Mouse (Mus musculus) intestine, postnatal 0 days (tissue): Measurements from ENCODE around the gene Ankrd61. TPM values are rescaled to one million over a fixed set of nuclear protein-coding genes. Genes with fewer than 3 reads are reported as not detected.

Experiments used
- ATAC-seq: fragments of 200-750 bp; cut with Nextera tagmentation; 2 replicates; pipeline ENCODE4 v1.8.0; 2017; ENCODE audit warnings: mild to moderate bottlenecking, moderate TSS enrichment, moderate library complexity
- H3K27ac ChIP-seq: fragments of 300-500 bp; sonication (generic); 2 replicates; pipeline ENCODE4 v1.5.1; 2014; ENCODE audit warnings: mild to moderate bottlenecking, low read depth, low read length, moderate library complexity
- H3K27me3 ChIP-seq: fragments of 300-500 bp; sonication (generic); replicated peaks from 2 replicates; pipeline ENCODE4 v1.6.1; 2014; ENCODE audit warnings: low read length, mixed read lengths; ENCODE audit not compliant: control insufficient read depth, insufficient read depth
- H3K36me3 ChIP-seq: fragments of 300-500 bp; sonication (generic); 2 replicates; pipeline ENCODE4 v1.6.1; 2014; ENCODE audit warnings: mild to moderate bottlenecking, moderate library complexity; ENCODE audit not compliant: control insufficient read depth, insufficient read depth
- H3K4me1 ChIP-seq: fragments of 300-500 bp; sonication (generic); replicated peaks from 2 replicates; pipeline ENCODE4 v1.6.1; 2014; ENCODE audit warnings: antibody characterized with exemption, low read length, mixed read lengths; ENCODE audit not compliant: control insufficient read depth, insufficient read depth
- H3K4me2 ChIP-seq: fragments of 300-500 bp; sonication (generic); replicated peaks from 2 replicates; pipeline ENCODE4 v1.6.1; 2014; ENCODE audit warnings: low read depth, mild to moderate bottlenecking, moderate library complexity
- H3K4me3 ChIP-seq: fragments of 300-500 bp; sonication (generic); 2 replicates; pipeline ENCODE4 v1.5.1; 2014; ENCODE audit warnings: low read depth, low read length
- H3K9ac ChIP-seq: fragments of 300-500 bp; sonication (generic); 2 replicates; pipeline ENCODE4 v1.6.1; 2014; ENCODE audit warnings: mild to moderate bottlenecking, low read depth, low read length
- H3K9me3 ChIP-seq: fragments of 300-500 bp; sonication (generic); 2 replicates; pipeline ENCODE4 v1.6.1; 2016; ENCODE audit warnings: mixed run types; ENCODE audit not compliant: control insufficient read depth
- CTCF ChIP-seq: sonication (generic); IDR thresholded peaks from 2 replicates; pipeline ENCODE4 v1.5.1; 2016; ENCODE audit warnings: low read depth, mild to moderate bottlenecking, control low read depth, antibody characterized with exemption, moderate library complexity
- WGBS: fragments of 180-500 bp; shearing (Covaris S2); extraction: QIAGEN DNeasy Blood & Tissue Kit; methylation state at CpG from one replicate; pipeline ENCODE4 v1.1.7; 2014; 5-methylcytosine and 5-hydroxymethylcytosine counted together
- polyA plus RNA-seq: library from polyadenylated mRNA; unstranded; fragments of >200 nt; fragmentation: Nextera tagmentation; extraction: Ambion mirVana; gene quantifications from 2 replicates; pipeline ENCODE4 v1.2.1, GENCODE M21; 2015

Ankrd61 gene
- polyA plus RNA-seq, 1 experiment from 2014 or later: not detected

- WGBS: 73% methylated on average over 4 of the region's 4 CpGs
- Histone ChIP-seq H3K4me2 (no peak overlapping the region), H3K4me3 (no peak overlapping the region)
These were observed 6.3 kb upstream of the Ankrd61 start for GRCm38 (mm10) chr5:143903813-143904212.

GRCm38 (mm10) chr5:143902111-143902510, 4.6 kb upstream of the Ankrd61 start:
- H3K4me2 ChIP-seq: no peak overlapping the region
- H3K4me1 ChIP-seq: no peaks in the 10 kb centered on the region
- TF ChIP-seq CTCF: no peak
- no peaks in the 10 kb centered on the region for H3K27me3 ChIP-seq
- H3K4me3 ChIP-seq: no peak overlapping the region
- ATAC-seq: no peak
- peaks cover 69% of the 10 kb centered on the region for H3K36me3 ChIP-seq
- H3K27ac ChIP-seq: no peak overlapping the region
- H3K9ac ChIP-seq: no peak overlapping the region
- no peaks in the 10 kb centered on the region for H3K9me3 ChIP-seq
- 77% methylated on average over 3 of the region's 3 CpGs for WGBS

More at GRCm38 (mm10) chr5:143903813-143904212, 6.3 kb upstream of the Ankrd61 start:
- Histone ChIP-seq H3K27me3 (no peaks in the 10 kb centered on the region), H3K9me3 (no peaks in the 10 kb centered on the region), H3K9ac (no peak overlapping the region), H3K27ac (no peak overlapping the region; the same call in 1 of the 2 replicates), H3K4me1 (no peaks in the 10 kb centered on the region; the same call in 1 of the 2 replicates), H3K36me3 (peaks cover 53% of the 10 kb centered on the region)
- no peak for TF ChIP-seq CTCF
- no peak for ATAC-seq

GRCm38 (mm10) chr5:143893396-143893795, 4.1 kb downstream of the Ankrd61 start:
- Histone ChIP-seq H3K4me1 (no peaks in the 10 kb centered on the region), H3K4me2 (no peak overlapping the region), H3K27ac (no peak overlapping the region), H3K27me3 (no peaks in the 10 kb centered on the region), H3K4me3 (no peak overlapping the region), H3K9ac (no peak overlapping the region), H3K9me3 (no peaks in the 10 kb centered on the region), H3K36me3 (peaks cover 57% of the 10 kb centered on the region)
- whole genome bisulfite sequencing: 66% methylated on average over 5 of the region's 5 CpGs
- ATAC-seq: no peak
- TF ChIP-seq CTCF: no peak

GRCm38 (mm10) chr5:143892255-143892886, 5.1 kb downstream of the Ankrd61 start:
- H3K27ac ChIP-seq: no peak overlapping the region
- peak; percentile 70 for TF ChIP-seq CTCF
- H3K4me2 ChIP-seq: no peak overlapping the region
- WGBS: 66% methylated on average over 9 of the region's 9 CpGs
- no peaks in the 10 kb centered on the region for H3K4me1 ChIP-seq
- peak; percentile 37; the same call in 1 of the 2 replicates for ATAC-seq
- peaks cover 56% of the 10 kb centered on the region for H3K36me3 ChIP-seq
- no peak overlapping the region for H3K4me3 ChIP-seq
- H3K9me3 ChIP-seq: no peaks in the 10 kb centered on the region
- no peak overlapping the region for H3K9ac ChIP-seq
- H3K27me3 ChIP-seq: no peaks in the 10 kb centered on the region

GRCm38 (mm10) chr5:143890741-143891140, 6.7 kb downstream of the Ankrd61 start:
- TF ChIP-seq CTCF: no peak
- WGBS: 26% methylated on average over 6 of the region's 6 CpGs
- peak; percentile 89 for ATAC-seq
- Histone ChIP-seq H3K27me3 (no peaks in the 10 kb centered on the region), H3K9ac (no peak overlapping the region), H3K27ac (peak overlapping the region; percentile 70; the same call in 1 of the 2 replicates), H3K4me1 (no peaks in the 10 kb centered on the region), H3K4me2 (peak overlapping the region; percentile 28; the same call in 1 of the 2 replicates), H3K4me3 (no peak overlapping the region), H3K36me3 (peaks cover 63% of the 10 kb centered on the region), H3K9me3 (no peaks in the 10 kb centered on the region)

- H3K9me3 ChIP-seq: no peaks in the 10 kb centered on the region
- H3K4me1 ChIP-seq: no peaks in the 10 kb centered on the region
- no peak overlapping the region for H3K4me2 ChIP-seq
- peaks cover 82% of the 10 kb centered on the region for H3K36me3 ChIP-seq
- no peak overlapping the region for H3K4me3 ChIP-seq
- ATAC-seq: no peak
- WGBS: 97% methylated on average over 3 of the region's 3 CpGs
- H3K27me3 ChIP-seq: no peaks in the 10 kb centered on the region
- no peak for TF ChIP-seq CTCF
- H3K9ac ChIP-seq: no peak overlapping the region
- 0 out of 2 replicates have a peak overlapping the region, but pooled peaks have one; percentile 4 for H3K27ac ChIP-seq
These were observed 12.2 kb downstream of the Ankrd61 start for GRCm38 (mm10) chr5:143885274-143885673.
